Mouse (Mus musculus) thymus, adult 18-20 months (tissue): ENCODE data around the gene Bcl11a.

Source experiments
- DNase-seq, 2 experiments: peaks; one replicate each; pipeline ENCODE4 v3.0.0; 2022; ENCODE audit warnings: mixed read lengths in 2 of 2

Bcl11a gene

GRCm38 (mm10) chr11:24080541-24080940 is 2.7 kb downstream of the Bcl11a start:
- peak; percentile 19 to 20 for DNase-seq

DNA sequence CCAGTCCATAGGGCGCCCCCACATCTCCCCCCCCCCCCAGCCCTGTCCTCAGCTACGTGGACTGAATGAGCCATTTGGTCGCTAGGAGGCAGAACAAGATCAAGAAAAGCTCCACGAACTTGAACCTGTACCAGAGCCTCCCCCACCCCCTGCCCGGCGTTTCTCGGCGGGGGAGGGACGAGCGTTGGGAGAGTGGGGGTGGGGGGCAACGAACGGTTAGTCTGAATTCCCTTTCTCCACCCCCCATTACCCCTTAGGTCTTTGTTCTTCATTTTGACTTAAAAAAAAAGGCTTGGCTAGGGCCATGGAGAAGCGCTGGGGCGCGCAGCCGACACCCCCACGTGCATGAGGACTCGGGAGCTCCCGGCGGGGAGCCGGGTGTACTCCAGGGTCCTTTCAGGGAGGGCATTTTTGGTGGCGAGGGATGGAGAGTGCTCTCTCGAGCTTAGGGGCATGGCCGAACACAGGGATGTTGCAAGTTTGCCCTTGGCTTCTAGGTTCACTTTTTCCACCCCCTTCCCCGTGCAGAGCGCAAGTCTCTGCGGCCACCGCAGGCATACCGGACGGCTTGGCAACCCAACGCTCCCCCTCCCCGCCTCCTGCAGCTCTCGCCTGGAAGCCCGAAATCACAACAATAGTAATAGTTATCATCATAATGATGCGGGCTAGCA is 3.3 kb downstream of the Bcl11a start:
- peak in 1 of 2 experiments; percentile 27 for DNase-seq

GRCm38 (mm10) chr11:24081687-24082384 is 4.0 kb downstream of the Bcl11a start:
- DNase-seq: no peak

DNA sequence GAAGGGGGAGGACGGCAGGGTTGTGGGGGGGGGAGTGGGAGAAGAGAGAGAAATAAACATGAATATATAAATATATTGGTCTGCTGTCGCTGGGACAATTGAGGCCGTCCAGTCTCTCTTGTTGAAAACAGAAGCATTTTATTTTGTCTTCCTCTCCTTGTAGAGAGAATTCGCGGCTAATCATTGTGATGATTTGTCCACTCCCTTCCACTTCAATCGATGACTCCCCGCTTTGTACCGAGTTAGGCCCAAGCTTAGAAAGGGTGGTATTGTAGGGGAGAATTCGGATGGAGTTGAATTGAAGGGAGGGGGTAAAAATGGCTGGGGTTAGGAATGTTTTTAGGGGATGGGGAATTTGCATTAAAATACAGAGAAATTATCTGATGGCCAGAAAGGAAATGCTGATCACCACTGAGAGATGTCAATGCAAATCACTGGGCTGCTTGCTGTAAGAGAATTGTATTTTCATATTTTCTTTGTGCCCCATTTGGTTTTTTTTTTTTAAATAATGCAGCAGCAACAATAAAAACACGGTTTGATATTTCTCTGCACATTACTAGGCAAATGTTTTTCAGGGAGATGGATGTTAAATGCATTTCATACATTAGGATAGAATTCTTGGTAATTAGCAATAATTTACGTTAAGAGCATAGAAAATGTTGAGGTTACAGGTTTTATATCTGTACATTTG is 4.7 kb downstream of the Bcl11a start:
- no peak for DNase-seq

DNA sequence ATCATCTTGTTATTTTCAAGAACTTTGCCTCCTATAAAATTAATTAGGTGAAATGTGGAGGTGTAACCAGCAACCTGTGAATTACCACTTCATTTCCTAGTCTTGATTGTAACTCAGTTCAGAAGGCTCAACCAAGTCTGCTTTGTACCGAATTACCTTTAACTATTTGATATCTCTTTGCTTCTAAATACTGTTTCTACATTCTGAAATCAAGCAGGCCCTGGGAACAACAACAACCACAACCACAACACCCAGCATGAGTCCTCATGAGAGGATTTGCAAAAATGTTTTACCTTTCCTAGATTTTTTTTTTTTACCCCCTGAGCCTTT is 5.2 kb downstream of the Bcl11a start:
- no peak for DNase-seq

- DNase-seq: no peak
Measured at GRCm38 (mm10) chr11:24083423-24083822, 5.6 kb downstream of the Bcl11a start.

DNA sequence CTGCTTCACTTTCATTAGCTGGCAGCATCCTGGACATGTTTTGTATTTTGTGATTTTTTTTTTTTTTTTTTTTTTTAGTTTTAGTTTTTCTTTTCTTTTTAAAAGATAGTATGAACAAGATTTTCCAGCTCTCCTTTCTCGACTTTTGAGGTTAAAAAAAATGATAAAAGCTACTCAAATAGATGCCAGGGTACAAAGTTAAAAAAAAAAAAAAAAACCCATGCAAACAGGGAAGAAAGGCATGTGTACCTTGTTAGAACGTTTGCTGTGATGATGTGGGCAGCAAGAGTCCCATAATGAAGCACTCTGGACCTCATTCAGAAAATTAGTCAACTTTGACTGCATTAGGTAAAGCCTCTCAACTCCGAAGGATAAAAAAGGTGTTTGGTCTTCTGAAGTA is 6.2 kb downstream of the Bcl11a start:
- no peak for DNase-seq

GRCm38 (mm10) chr11:24084590-24084989 is 6.7 kb downstream of the Bcl11a start:
- DNase-seq: no peak

GRCm38 (mm10) chr11:24085986-24086385 is 8.1 kb downstream of the Bcl11a start:
- no peak for DNase-seq

DNA sequence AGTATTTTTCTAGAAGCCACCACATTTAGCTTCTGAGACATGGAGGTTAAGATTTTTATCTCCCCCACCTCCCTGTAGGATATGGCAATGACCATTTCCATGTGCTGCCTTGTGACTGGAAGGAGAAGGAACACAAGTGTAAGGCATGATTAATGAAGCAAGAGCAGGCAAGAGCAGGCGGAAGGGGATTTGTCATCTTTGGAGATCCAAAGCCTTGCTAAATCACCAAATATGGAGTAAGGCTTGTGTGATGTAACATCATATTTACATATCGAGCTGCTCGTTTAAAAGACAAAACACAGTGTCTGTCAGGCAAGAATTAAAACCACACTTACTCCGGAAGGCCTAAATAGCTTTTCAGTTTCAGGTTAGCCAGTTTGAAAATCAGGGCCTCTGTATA is 9.2 kb downstream of the Bcl11a start:
- no peak for DNase-seq

DNA sequence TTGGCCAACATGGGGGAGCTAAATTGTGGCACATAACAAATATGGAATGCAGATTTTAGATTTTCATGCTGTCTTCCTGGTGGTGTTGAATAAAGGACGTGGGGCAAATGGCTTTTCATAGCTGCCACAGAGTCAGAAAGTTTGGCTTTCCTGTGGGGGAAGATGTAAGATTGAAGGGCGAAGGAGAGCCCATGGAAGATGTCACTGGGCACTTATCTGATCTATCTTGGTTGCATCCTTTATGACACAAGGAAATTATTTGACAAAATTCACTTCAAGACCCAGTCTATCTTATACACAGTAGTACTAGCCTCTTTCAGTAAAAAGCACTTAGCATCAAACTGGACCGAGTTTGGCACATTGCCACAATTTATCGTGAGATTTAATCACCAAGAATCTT is 12.6 kb downstream of the Bcl11a start:
- no peak for DNase-seq

- DNase-seq: no peak
Measured at GRCm38 (mm10) chr11:24091393-24092080, 13.7 kb downstream of the Bcl11a start.

- DNase-seq: no peak
Measured at GRCm38 (mm10) chr11:24092618-24093017, 14.8 kb downstream of the Bcl11a start.

GRCm38 (mm10) chr11:24094086-24094487 is 16.2 kb downstream of the Bcl11a start:
- no peak for DNase-seq

DNA sequence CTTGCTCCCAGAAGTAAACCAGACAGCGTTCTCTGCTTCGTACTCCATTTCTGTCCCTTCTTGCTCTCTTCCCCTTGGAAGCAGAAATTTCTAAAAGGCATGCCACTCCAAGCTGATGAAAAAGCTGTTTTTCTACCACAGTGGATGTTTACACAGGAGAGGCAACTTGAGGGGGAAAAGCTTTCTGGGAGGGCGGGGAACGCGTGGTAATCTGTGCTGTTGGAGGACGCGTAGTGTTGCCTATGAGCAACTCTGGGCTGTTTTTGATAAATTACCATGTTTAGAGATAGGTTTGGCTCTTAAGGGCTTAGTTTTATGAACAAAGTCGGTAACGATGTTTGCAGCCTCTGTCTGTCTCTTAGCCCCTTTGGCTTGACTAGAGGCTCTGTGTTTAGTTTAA is 17.4 kb downstream of the Bcl11a start:
- no peak for DNase-seq

DNA sequence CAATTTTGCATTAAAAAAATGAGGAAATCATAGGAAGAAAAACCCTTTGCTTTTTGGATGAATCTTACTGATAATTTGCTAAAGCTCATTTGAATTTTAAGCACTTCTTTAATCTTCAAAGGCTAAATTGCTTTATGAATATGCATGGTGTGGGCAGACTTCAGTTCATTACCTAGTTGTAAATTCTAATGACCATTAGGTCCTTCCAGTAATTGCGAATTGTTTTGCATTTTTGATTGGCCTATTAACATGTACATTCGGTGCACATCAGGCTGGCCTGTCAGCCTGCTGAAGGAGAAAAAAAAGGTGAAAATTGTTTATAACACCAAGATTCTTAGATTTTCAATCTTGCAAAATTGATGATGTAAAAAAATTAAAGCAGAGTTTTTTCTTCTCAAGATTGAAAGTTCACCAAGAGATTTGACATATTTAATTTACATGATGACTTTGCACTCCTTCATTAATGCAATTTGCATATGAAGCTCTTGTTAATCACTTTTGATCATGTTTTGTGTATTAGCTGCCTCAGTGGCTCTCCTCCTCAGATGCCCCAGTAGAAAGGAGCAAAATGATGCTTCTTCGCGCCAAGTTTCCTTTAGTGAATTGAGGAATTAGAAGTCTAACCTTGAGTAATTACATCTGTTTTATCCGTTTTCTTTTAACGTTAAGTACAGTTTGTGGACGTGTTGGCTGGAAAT is 17.9 kb downstream of the Bcl11a start:
- DNase-seq: no peak

GRCm38 (mm10) chr11:24096483-24096882 is 18.6 kb downstream of the Bcl11a start:
- no peak for DNase-seq

GRCm38 (mm10) chr11:24097026-24097425 is 19.2 kb downstream of the Bcl11a start:
- no peak for DNase-seq

GRCm38 (mm10) chr11:24098069-24098468 is 20.2 kb downstream of the Bcl11a start:
- no peak for DNase-seq

GRCm38 (mm10) chr11:24098662-24099061 is 20.8 kb downstream of the Bcl11a start:
- no peak for DNase-seq

DNA sequence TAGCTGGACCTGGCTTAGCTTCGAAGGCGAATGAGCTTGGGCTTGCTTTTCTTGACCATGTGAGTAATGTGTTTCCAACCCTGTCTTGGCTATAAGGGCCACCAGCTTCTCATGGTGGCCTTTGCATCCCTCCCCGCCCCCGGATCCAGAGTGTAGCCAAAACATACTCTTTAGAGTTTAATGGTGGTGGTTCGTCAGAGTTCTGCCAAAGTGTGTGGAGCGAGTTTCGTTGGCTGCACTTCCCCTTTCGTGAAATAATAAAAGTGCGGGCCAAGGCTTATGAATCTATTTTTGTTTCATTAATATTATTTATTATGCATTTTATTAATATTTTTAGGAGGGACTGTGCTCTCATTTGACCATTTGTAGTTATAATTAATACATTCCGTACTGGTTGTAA is 21.4 kb downstream of the Bcl11a start:
- DNase-seq: no peak

DNA sequence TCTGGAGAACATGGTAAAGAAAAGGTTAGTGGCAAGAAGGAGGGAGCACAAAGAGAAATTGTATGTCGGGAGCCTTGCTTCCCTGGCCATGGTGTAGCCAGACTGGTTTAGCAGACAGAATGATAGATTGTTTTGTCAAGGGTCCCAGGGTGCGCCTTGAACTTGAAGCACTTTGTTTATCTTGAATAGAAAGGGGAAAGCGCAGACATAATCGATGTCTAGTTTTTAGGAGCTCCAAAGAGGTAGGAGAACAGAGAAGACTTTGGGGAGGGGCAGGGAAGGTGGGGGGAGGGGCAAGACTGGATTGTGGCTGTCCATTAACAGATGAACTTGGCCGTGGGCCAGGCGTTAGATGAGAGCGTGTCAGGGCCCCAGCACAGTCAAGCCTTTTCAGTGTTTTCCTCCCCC is 22.0 kb downstream of the Bcl11a start:
- no peak for DNase-seq
